Mouse (Mus musculus): ENCODE measurements around the gene Pid1. TPM values are rescaled to one million over a fixed set of nuclear protein-coding genes. Genes with fewer than 3 reads are reported as not detected.

Gene Pid1
- polyA plus RNA-seq, 1 experiment from 2014 or later = 43.6 TPM

DNA sequence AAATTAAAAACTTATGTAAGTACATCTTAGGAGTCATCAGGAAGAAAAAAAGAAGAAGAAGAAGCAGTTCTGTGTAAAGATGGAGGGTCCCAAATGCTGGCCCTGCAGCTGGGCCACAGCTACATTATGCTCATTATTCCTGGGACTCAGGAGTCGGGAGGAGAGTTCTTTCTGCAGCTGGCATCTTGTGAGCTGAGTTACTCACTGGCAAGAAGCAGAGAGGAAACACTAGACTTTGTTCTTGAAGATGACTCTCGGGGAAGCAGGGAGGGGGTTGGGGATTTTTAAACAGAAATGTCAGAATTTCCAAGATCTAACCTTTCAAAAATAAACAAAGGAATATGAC is 208.4 kb downstream of the Pid1 start:
- 16% methylated on average over 2 of the region's 2 CpGs for WGBS
- ATAC-seq (ENCODE audit: insufficient number of reproducible peaks, insufficient read depth, low FRiP score, low TSS enrichment, low read depth) = no peak
- 0 out of 2 replicates have a peak overlapping the region, but pooled peaks have one; percentile 9 for H3K4me2 ChIP-seq
- H3K36me3 ChIP-seq = no peaks in the 10 kb centered on the region
- no peak overlapping the region for H3K9ac ChIP-seq
- H3K4me1 ChIP-seq = peaks cover 10% of the 10 kb centered on the region
- H3K27me3 ChIP-seq = no peaks in the 10 kb centered on the region
- no peak overlapping the region for H3K27ac ChIP-seq
- H3K9me3 ChIP-seq = no peaks in the 10 kb centered on the region
- no peak overlapping the region for H3K4me3 ChIP-seq

DNA sequence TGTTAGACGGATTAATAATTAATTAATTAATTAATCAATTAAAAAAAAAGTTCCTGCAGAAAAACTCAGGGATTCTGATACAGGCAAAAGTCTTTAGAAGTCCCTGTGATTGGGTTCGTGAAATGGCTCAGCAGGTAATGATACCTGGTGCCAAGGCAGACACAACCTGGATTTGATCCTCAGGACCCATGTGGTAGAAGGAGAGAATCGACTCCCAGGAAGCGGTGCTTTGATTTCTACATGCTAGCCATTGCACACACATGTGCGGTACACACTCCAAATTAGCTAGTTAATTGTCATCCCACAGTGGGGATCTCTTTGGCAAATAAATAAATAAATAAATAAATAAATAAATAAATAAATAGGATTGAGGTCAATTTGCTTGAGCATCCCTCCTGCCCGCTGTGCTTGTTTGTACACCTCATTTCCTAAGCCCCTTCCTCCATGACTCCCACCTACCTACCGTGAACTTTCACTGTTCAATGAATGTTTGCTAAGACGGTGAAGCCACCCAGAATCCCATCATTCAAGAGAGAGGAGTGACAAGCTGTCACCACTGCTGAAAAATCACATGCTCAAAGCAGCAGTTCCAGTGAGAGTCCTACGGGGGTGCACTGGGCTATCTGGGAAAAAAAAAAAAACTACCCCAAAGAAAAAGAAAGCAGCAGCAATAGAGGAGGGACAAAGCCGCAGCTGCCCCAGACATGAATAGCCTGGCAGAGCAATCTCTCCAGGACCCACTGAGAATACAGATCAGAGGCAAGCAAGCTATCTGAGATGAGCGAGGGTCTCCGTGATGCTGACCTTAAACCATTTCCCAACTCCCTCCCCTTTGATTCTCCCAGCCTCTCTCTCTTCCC is 209.0 kb downstream of the Pid1 start:
- no peak overlapping the region for H3K4me3 ChIP-seq
- no peak overlapping the region for H3K27ac ChIP-seq
- WGBS = 61% methylated on average over 12 of the region's 12 CpGs
- H3K9ac ChIP-seq = no peak overlapping the region
- ATAC-seq (ENCODE audit: insufficient number of reproducible peaks, insufficient read depth, low FRiP score, low TSS enrichment, low read depth) = no peak
- H3K27me3 ChIP-seq = no peaks in the 10 kb centered on the region
- H3K36me3 ChIP-seq = no peaks in the 10 kb centered on the region
- no peaks in the 10 kb centered on the region for H3K9me3 ChIP-seq
- H3K4me1 ChIP-seq = peaks cover 10% of the 10 kb centered on the region
- H3K4me2 ChIP-seq = 0 out of 2 replicates have a peak overlapping the region, but pooled peaks have one; percentile 9

DNA sequence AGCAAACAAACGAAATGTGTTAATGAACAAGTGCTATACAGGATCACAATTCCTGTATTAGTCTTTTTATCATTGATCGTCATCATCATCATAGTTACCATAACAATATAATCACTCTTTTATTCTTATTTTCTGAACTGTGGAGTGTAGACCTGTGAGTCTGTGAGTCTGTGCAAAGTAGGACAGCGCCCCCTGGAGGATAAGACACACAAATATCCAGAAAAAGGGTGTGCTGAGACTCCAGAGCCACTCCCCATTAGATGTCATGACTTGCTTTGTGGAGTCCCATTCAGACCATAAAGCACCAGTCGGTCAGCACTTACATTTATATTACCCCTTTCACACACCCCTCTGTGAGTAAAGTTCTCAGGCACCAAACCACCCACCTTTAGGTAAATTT is 210.0 kb downstream of the Pid1 start:
- peaks cover 10% of the 10 kb centered on the region for H3K4me1 ChIP-seq
- no peak overlapping the region for H3K4me3 ChIP-seq
- H3K27me3 ChIP-seq = no peaks in the 10 kb centered on the region
- H3K36me3 ChIP-seq = no peaks in the 10 kb centered on the region
- no peaks in the 10 kb centered on the region for H3K9me3 ChIP-seq
- ATAC-seq (ENCODE audit: insufficient number of reproducible peaks, insufficient read depth, low FRiP score, low TSS enrichment, low read depth) = no peak
- H3K4me2 ChIP-seq = no peak overlapping the region
- no peak overlapping the region for H3K27ac ChIP-seq
- 65% methylated on average over 4 of the region's 4 CpGs for WGBS
- no peak overlapping the region for H3K9ac ChIP-seq

DNA sequence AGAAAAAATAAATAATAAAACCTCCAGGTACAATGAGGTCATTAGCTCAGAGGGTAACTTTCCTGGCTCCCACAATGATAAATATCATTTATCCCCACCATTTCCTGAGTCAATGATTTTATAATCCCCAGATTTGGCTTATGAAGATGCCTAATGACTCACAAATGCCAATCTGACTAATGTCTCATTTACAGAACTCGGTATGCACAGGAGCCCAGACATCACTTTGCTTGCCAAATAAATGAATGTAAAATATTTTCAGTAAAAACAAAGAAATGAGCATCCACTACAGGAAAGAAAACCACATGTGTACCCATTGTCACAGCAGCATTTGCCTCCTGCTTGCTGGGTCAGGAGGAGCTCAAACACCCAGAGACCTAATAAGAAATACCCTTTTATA is 222.4 kb downstream of the Pid1 start:
- Histone ChIP-seq H3K27me3 (no peaks in the 10 kb centered on the region), H3K9me3 (no peaks in the 10 kb centered on the region), H3K27ac (no peak overlapping the region), H3K4me1 (no peaks in the 10 kb centered on the region), H3K9ac (no peak overlapping the region), H3K4me2 (no peak overlapping the region), H3K36me3 (no peaks in the 10 kb centered on the region), H3K4me3 (no peak overlapping the region)
- 68% methylated on average over 1 of the region's 1 CpGs for WGBS
- ATAC-seq (ENCODE audit: insufficient number of reproducible peaks, insufficient read depth, low FRiP score, low TSS enrichment, low read depth) = no peak

DNA sequence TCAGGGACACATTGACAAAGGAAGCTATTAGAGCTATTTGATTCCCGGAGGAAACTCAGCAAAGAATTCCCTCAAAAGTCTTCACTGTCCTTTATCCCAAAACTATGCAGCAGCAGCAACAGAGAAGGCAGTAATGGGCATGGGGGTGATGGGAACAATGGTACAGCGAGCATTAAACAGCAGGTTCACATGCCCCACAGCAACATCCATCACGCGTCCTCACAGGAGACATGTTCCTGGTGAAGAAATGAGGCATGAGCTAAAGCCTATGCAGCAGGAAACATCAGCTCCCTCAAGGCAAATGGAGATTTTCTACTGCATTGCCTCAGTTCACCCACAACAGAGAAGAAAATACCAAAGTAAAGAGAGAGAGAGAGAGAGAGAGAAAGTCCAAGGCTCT is 231.5 kb downstream of the Pid1 start:
- Histone ChIP-seq H3K4me3 (no peak overlapping the region), H3K27me3 (no peaks in the 10 kb centered on the region)
- 69% methylated on average over 4 of the region's 4 CpGs for WGBS

DNA sequence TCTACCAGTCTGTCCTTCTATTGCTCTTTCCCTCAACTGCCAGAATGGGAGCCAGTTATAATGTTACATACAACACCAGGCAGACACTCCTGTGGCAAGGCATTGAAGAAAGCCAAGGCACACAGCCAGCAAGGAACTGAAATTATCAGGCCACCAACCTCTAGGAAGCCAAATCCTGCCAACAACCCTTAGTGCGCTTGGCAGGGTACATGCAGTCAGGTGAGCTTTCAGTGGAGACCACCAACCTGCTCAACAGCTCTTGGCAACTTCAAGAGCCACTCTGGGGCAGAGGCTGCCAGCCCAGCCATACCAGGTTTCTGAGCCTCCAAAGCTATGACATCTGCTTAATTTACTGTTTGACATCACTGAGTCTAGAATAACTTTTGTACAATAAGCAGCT is 232.2 kb downstream of the Pid1 start:
- Histone ChIP-seq H3K36me3 (no peaks in the 10 kb centered on the region), H3K4me2 (no peak overlapping the region), H3K9me3 (no peaks in the 10 kb centered on the region), H3K9ac (no peak overlapping the region), H3K27ac (no peak overlapping the region), H3K27me3 (no peaks in the 10 kb centered on the region), H3K4me1 (no peaks in the 10 kb centered on the region), H3K4me3 (no peak overlapping the region)
- ATAC-seq (ENCODE audit: insufficient number of reproducible peaks, insufficient read depth, low FRiP score, low TSS enrichment, low read depth) = no peak
- 81% methylated on average over 1 of the region's 1 CpGs for WGBS

More for the DNA sequence above, 231.5 kb downstream of the Pid1 start:
- ATAC-seq (ENCODE audit: insufficient number of reproducible peaks, insufficient read depth, low FRiP score, low TSS enrichment, low read depth) = no peak
- H3K9ac ChIP-seq = no peak overlapping the region
- H3K4me2 ChIP-seq = no peak overlapping the region
- H3K27ac ChIP-seq = no peak overlapping the region
- H3K9me3 ChIP-seq = no peaks in the 10 kb centered on the region
- no peaks in the 10 kb centered on the region for H3K4me1 ChIP-seq
- H3K36me3 ChIP-seq = no peaks in the 10 kb centered on the region

DNA sequence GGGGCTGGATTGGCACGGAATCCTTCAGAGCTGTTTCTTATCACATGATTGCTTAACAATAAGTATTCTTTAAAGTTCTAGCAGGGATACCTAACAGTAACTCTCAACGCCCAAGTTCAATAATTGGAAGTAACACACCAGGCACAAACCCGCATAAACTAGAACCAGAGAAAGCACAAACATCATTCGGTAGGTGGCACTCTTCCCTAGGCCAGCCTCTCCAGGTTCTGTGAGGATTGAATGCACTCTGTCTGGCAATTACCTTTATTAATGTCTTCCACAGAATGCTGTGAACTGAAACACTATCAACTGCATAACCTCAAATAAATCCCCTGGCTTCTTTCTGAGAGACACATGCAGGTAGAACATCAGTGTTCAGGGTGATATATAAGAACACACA is 235.5 kb downstream of the Pid1 start:
- Histone ChIP-seq H3K27ac (no peak overlapping the region), H3K4me3 (no peak overlapping the region), H3K36me3 (no peaks in the 10 kb centered on the region), H3K9ac (no peak overlapping the region), H3K9me3 (no peaks in the 10 kb centered on the region), H3K4me2 (no peak overlapping the region), H3K4me1 (no peaks in the 10 kb centered on the region), H3K27me3 (no peaks in the 10 kb centered on the region)
- 54% methylated on average over 4 of the region's 4 CpGs for WGBS
- ATAC-seq (ENCODE audit: insufficient number of reproducible peaks, insufficient read depth, low FRiP score, low TSS enrichment, low read depth) = no peak

DNA sequence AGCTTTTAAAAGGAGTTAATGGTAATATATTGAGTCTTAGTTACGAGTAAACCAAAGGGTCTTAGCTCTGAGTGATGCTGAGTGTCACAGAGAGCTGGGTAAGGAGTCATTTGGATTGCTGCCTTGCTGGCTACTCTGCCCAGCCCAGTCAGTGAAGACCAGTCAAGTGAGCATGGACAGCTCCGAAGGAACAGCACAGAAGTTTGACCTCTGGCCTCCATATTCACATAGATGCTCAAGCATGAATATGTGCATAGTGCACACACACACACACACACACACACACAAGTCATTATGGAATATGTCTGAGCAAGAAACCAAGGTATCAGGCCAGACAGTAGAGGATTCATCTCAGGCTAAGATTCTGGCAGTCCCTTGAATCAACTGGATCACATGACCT is 244.7 kb downstream of the Pid1 start:
- Histone ChIP-seq H3K4me2 (no peak overlapping the region), H3K4me3 (no peak overlapping the region), H3K36me3 (no peaks in the 10 kb centered on the region), H3K27me3 (no peaks in the 10 kb centered on the region), H3K9me3 (no peaks in the 10 kb centered on the region), H3K27ac (no peak overlapping the region), H3K9ac (no peak overlapping the region), H3K4me1 (no peaks in the 10 kb centered on the region)
- no peak for ATAC-seq (ENCODE audit: insufficient number of reproducible peaks, insufficient read depth, low FRiP score, low TSS enrichment, low read depth)
- 80% methylated on average over 2 of the region's 2 CpGs for WGBS

DNA sequence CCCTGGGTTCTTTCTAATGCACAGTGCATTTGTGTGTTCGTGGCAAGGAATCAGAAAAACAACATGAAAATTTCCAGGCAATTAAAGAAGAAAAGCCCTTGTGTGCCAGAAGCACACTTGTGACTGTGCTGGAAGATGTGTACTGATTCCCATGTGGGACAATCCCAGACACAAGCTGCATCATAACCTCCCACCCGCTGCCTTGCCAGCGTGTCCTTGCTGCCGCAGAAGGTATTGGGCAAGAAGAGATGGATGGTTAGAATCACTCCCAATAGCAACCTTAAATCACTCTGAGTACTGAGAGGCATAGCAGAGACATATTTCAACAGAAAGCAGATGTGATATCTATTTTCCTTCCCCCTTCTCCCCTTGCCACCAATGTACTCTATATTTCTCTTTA is 257.2 kb downstream of the Pid1 start:
- Histone ChIP-seq H3K4me1 (no peaks in the 10 kb centered on the region), H3K27ac (no peak overlapping the region), H3K36me3 (no peaks in the 10 kb centered on the region), H3K4me2 (no peak overlapping the region), H3K9ac (no peak overlapping the region), H3K27me3 (no peaks in the 10 kb centered on the region), H3K4me3 (no peak overlapping the region), H3K9me3 (no peaks in the 10 kb centered on the region)
- no peak for ATAC-seq (ENCODE audit: insufficient number of reproducible peaks, insufficient read depth, low FRiP score, low TSS enrichment, low read depth)
- 78% methylated on average over 4 of the region's 4 CpGs for WGBS

DNA sequence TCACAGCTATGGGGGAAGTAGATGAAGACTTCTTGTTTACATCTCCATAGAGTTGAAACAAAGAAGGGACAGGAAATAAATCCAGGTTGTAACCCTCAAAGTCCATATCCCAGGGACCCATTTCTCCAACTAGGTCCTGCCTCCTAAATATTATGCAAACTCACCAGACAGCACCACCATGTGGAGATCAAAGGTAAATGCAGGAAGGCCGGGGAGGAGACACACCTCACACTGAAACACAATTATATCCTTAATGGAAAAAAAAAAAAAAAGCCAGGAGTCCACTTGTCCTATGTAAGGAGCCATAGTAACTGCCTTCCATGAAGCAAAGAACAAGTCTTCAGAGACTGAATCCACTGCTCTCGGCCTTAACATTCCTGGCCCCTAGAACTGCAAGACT is 261.9 kb downstream of the Pid1 start:
- H3K27me3 ChIP-seq = no peaks in the 10 kb centered on the region
- 71% methylated on average over 2 of the region's 2 CpGs for WGBS
- no peak overlapping the region for H3K4me3 ChIP-seq
- H3K4me2 ChIP-seq = no peak overlapping the region
- no peak overlapping the region for H3K27ac ChIP-seq
- H3K9me3 ChIP-seq = peaks cover 4% of the 10 kb centered on the region; the same call in 1 of the 2 replicates
- no peak overlapping the region for H3K9ac ChIP-seq
- no peaks in the 10 kb centered on the region for H3K36me3 ChIP-seq
- ATAC-seq (ENCODE audit: insufficient number of reproducible peaks, insufficient read depth, low FRiP score, low TSS enrichment, low read depth) = no peak
- peaks cover 10% of the 10 kb centered on the region for H3K4me1 ChIP-seq

DNA sequence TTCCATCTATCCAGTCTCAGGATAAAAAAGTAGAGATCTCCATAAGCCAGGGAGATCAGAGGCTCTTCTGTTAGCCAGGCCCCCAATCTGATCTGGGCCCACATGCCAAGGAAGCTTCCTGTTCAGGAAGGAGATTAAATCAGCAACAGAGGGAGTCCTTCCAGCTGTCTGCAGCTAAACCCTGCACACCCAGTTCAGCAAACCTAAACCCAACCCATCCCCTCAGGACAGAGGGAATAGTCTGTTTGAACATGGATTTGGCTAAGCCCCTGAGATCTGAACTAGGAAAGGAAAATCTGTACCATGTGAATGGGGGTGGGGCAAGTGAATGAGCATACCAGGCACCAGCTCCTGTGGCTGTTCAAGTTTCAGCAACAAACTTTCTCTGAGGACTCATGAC is 266.6 kb downstream of the Pid1 start:
- Histone ChIP-seq H3K27ac (peak overlapping the region; percentile 66), H3K4me2 (no peak overlapping the region)

DNA sequence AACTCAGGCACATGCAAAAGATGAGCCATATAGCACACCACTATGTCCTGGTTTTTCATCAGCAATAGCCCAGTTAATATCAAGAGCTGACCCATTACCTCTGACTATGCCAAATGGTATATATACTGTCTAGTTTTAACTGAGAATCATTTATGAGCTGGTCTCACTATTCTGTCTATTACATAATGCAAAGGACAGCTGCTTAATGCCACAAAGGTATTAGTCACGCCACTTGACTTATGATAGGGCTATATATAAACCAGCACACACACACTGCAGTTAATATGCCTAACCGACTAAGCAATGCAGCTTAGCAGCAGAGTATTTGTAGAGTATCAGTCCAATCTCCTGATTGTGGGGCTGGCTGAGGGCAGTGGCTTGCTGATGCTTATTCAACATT is 270.7 kb downstream of the Pid1 start:
- Histone ChIP-seq H3K27ac (no peak overlapping the region), H3K36me3 (no peaks in the 10 kb centered on the region), H3K9ac (no peak overlapping the region), H3K4me2 (no peak overlapping the region), H3K27me3 (no peaks in the 10 kb centered on the region), H3K4me3 (no peak overlapping the region), H3K9me3 (peaks cover 1% of the 10 kb centered on the region; the same call in 1 of the 2 replicates), H3K4me1 (peaks cover 15% of the 10 kb centered on the region)
- WGBS = 74% methylated on average over 2 of the region's 2 CpGs
- no peak for ATAC-seq (ENCODE audit: insufficient number of reproducible peaks, insufficient read depth, low FRiP score, low TSS enrichment, low read depth)

More for the DNA sequence above, 266.6 kb downstream of the Pid1 start:
- peaks cover 10% of the 10 kb centered on the region for H3K4me1 ChIP-seq
- H3K27me3 ChIP-seq = no peaks in the 10 kb centered on the region
- peaks cover 4% of the 10 kb centered on the region; the same call in 1 of the 2 replicates for H3K9me3 ChIP-seq
- H3K36me3 ChIP-seq = no peaks in the 10 kb centered on the region
- ATAC-seq (ENCODE audit: insufficient number of reproducible peaks, insufficient read depth, low FRiP score, low TSS enrichment, low read depth) = peak; percentile 69
- no peak overlapping the region for H3K4me3 ChIP-seq
- no peak overlapping the region for H3K9ac ChIP-seq

Data from embryonic facial prominence, embryonic 13.5 days (tissue).